Mouse (Mus musculus): ENCODE results near the gene Srd5a3. TPM values are rescaled to one million over a fixed set of nuclear protein-coding genes. Genes with fewer than 3 reads are reported as not detected.

The Srd5a3 gene
- polyA plus RNA-seq, 1 experiment from 2014 or later = 17.1 TPM

Other genes starting within 250 kb of the Srd5a3 start
- gene Kdr, start 161.8 kb upstream of the Srd5a3 start, polyA plus RNA-seq (2015; fragmentation: Nextera tagmentation; extraction: Ambion mirVana) = 19.4 and 22.1 TPM in 2 replicates
- 47.0 and 56.2 TPM in 2 replicates for gene Tmem165, start 43.6 kb downstream of the Srd5a3 start, polyA plus RNA-seq (2015; fragmentation: Nextera tagmentation; extraction: Ambion mirVana)
- gene Clock, start 164.5 kb downstream of the Srd5a3 start, polyA plus RNA-seq (2015; fragmentation: Nextera tagmentation; extraction: Ambion mirVana) = 13.0 and 13.9 TPM in 2 replicates
- not detected in 2 replicates for gene Pdcl2, start 190.9 kb downstream of the Srd5a3 start, polyA plus RNA-seq (2015; fragmentation: Nextera tagmentation; extraction: Ambion mirVana)
- not detected in 2 replicates for gene Nmu, start 223.5 kb downstream of the Srd5a3 start, polyA plus RNA-seq (2015; fragmentation: Nextera tagmentation; extraction: Ambion mirVana)

Measured in midbrain, embryonic 13.5 days (tissue).